Mouse (Mus musculus) lung, adult 2 months (tissue): ENCODE measurements around the gene Mmp20.

ENCODE experiments used
- CTCF ChIP-seq: fragments of 200-500 bp; IDR thresholded peaks from 2 replicates; pipeline ENCODE4 v1.5.1; 2011; ENCODE audit warnings: mild to moderate bottlenecking, low read length, control low read depth; ENCODE audit not compliant: insufficient read depth
- POLR2A ChIP-seq: fragments of 200-500 bp; IDR thresholded peaks from 2 replicates; pipeline ENCODE4 v1.6.1; 2011; ENCODE audit warnings: low read depth, mild to moderate bottlenecking, control low read depth, low read length, borderline replicate concordance; ENCODE audit errors: extremely low read depth

- TF ChIP-seq POLR2A (no peak), CTCF (no peak)
Observed at GRCm38 (mm10) chr9:7627931-7628330, at the start of gene Mmp20.
